Mouse (Mus musculus): ENCODE data around the gene Slc44a1. TPM values are rescaled to one million over a fixed set of nuclear protein-coding genes. Genes with fewer than 3 reads are reported as not detected.

Slc44a1 gene
- polyA plus RNA-seq, 1 experiment: 16.6 TPM

GRCm38 (mm10) chr4:53478644-53479043 is 38.4 kb downstream of the Slc44a1 start:
- no peak for TF ChIP-seq GATA1 (IDR thresholded peaks at IDR 0.05; ENCODE audit: low read length)

DNA sequence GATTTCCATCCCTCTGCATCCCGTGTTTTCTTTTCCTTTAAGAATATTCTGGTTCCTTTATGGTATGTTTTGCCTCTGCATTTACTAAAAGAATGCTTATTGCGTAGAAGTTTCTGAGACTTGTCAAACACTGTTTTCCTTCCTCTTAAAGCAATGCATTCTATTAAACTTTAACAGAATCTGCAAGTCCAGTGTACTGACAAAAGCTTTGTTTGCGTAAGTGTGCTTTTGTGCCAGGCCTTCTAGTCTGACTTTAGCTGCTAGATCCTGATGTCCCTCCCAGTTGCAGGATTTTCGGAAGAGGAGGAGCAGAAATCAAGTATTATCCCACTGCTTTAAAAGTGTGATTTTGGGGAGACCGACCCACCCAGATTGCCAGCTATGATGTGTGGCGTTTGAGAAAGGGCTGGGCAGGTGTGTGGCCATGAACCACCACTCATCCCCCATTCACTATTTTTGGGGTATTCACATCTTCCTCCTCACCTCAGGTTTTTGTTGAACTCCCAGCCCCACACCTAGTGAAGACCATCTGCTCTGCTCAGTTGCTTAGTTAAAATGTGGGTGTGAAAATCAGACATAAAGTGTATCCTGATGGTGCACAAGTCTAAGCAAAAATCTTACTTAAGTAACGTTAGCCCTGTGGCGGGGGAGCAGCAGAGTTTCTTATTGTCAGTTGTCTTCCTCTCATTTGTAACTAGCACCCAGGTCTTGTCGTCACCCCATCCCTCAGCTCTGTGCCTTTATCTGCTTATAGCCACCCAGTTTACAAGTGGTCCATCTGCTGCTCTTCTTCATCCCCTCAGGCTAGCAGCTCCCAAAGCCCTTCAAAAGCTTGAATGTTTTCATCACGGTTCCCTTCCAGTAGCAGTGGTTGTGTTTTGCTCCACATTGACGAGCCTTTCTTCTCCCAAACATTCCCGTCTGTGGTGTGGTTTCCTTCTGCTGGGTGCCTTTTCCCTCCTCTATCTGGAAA is 47.3 kb downstream of the Slc44a1 start:
- TF ChIP-seq GATA1 (IDR thresholded peaks at IDR 0.05; ENCODE audit: low read length): no peak

DNA sequence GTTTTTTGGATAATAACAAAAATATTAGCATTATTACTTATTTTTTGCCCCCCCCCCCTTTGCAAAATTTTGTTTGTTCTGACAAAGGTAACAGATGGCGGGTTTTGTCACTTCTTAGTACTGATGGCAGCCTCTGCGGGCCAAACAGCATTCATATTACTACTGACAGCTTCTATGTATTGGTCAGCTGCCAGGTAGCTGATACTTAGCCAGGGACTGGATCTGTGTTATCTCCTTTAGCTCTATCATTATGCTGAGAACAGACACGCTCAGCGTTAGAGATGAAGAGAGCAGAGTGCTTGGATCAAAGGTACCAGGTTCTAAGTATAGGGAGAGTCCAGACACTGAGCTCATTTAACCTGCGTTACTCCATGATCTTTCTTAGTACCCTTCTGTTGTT is 48.6 kb downstream of the Slc44a1 start:
- TF ChIP-seq GATA1 (IDR thresholded peaks at IDR 0.05; ENCODE audit: low read length): no peak

GRCm38 (mm10) chr4:53490371-53490770 is 50.2 kb downstream of the Slc44a1 start:
- TF ChIP-seq GATA1 (IDR thresholded peaks at IDR 0.05; ENCODE audit: low read length): no peak

DNA sequence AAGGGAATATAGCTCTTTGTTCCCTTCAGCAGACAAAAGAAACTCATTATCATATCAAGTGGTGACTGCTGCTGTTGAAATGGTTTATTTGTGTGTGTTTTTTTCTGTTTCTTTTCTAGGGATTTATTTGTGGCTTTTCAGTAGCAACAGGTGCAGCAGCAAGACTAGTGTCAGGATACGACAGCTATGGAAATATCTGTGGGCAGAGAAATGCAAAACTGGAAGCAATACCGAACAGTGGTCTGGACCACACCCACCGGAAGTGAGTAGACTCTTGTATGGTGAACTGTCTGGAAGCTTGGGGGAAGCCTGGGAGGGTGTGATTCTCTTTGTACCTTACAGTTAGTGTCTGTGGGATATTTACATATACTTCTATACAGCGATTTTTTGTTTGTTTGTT is 51.1 kb downstream of the Slc44a1 start:
- no peak for TF ChIP-seq GATA1 (IDR thresholded peaks at IDR 0.05; ENCODE audit: low read length)

DNA sequence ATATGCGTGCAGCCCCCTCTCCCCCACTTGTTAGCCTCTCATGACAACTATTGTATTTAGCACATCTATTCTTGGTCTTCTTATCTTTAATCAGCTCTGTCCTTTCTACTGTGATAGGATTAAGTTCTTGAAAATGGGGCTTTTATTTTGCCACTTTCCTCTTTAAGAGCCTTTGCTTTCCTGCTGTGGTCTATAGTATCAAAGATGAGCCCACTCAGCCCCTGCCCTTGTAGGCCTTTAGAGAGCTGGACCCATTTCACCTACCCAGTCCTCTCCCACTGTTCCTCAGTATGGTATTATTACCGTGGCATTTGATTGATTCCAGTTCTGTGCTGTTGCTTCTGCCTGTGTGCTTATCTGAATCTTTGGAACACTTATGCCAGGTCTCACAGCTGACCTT is 55.4 kb downstream of the Slc44a1 start:
- no peak for TF ChIP-seq GATA1 (IDR thresholded peaks at IDR 0.05; ENCODE audit: low read length)

DNA sequence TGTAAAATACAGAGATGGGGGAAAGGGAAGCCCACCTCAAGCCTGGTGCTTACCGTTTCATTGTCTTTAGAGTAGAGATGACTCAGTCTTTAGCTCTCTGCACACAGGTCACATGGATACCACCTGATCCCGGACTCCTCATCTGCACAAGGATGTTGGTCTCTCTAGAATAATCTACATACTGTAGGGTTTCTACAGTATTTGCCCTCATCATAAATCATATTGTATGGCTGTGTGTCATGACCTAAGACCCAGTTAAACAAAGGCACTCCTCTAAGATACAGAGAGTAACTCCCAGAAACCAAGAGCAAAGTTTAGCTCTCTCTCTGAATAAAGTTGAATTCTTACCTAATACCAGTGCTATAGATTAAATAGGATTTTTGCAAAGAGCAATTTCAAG is 62.6 kb downstream of the Slc44a1 start:
- no peak for TF ChIP-seq GATA1 (IDR thresholded peaks at IDR 0.05; ENCODE audit: low read length)

DNA sequence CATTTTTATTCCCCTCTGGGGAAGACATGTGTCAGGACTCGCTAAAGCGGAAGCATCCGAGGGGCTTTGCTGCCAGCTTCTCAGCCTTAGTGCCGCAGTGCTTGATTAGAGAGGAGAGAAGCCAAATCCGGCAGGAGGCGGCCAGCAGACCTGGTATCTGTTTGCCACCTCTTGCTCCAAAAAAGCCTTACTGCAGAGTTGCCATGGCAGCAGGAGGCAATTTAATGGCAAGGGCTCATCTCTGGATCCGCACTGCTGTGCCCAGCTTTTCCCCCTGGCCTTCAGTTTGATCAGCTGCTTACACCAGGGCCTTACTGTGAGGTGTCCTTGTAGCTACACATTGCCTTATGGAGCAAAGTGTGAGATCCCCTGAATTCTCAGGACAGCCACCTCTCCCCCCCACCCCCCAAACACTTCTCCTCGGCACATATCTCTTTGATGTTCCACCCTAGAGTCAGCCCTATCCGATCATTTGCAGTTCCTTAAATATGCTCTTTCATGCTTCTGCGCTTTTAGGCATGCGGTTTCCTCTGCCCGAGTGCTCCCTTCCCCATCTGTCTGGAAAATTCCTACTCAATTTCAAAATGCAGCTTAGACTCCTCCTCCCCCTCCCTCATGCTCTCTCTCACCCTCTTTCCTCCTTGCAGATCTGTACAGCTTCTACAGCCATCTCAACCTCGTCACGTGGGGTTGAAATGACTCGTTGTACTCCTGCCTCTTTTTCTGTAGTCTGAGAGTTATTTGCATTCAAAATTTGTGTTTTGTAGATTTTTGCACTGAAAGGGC is 72.1 kb downstream of the Slc44a1 start:
- no peak for TF ChIP-seq GATA1 (IDR thresholded peaks at IDR 0.05; ENCODE audit: low read length)

- no peak for TF ChIP-seq GATA1 (IDR thresholded peaks at IDR 0.05; ENCODE audit: low read length)
Measured at GRCm38 (mm10) chr4:53513276-53514081, 73.3 kb downstream of the Slc44a1 start.

- no peak for TF ChIP-seq GATA1 (IDR thresholded peaks at IDR 0.05; ENCODE audit: low read length)
Measured at GRCm38 (mm10) chr4:53516011-53516532, 75.9 kb downstream of the Slc44a1 start.

- no peak for TF ChIP-seq GATA1 (IDR thresholded peaks at IDR 0.05; ENCODE audit: low read length)
Measured at GRCm38 (mm10) chr4:53519429-53519828, 79.2 kb downstream of the Slc44a1 start.

DNA sequence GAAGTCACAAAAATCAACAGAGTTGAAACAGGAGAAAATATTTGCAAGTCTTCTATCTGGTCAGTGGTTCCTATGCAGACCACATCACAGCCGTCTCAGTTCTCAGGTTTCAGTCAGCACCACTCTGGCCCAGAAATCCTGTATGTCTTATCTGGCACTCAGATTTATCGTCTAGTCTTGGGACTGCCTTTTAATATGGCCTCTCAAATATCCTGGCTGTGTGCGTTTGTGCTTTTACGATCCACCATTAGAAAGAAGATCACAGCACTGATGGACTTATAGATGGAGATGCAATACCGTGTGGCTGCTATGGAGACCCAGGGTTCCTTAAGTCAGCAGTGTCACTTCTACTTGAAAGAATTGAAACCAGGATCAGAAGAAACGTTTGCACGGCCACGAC is 80.8 kb downstream of the Slc44a1 start:
- no peak for TF ChIP-seq GATA1 (IDR thresholded peaks at IDR 0.05; ENCODE audit: low read length)

- no peak for TF ChIP-seq GATA1 (IDR thresholded peaks at IDR 0.05; ENCODE audit: low read length)
Measured at GRCm38 (mm10) chr4:53522655-53523054, 82.4 kb downstream of the Slc44a1 start.

GRCm38 (mm10) chr4:53525503-53525902 is 85.3 kb downstream of the Slc44a1 start:
- no peak for TF ChIP-seq GATA1 (IDR thresholded peaks at IDR 0.05; ENCODE audit: low read length)

- TF ChIP-seq GATA1 (IDR thresholded peaks at IDR 0.05; ENCODE audit: low read length): no peak
Measured at GRCm38 (mm10) chr4:53525994-53526393, 85.8 kb downstream of the Slc44a1 start.
